Mouse (Mus musculus): Measurements from ENCODE around the gene Rsbn1l.

GRCm38 (mm10) chr5:20938523-20938922, 17.7 kb downstream of the Rsbn1l start:
- TF ChIP-seq CTCF (conservative IDR thresholded peaks at IDR 0.05; ENCODE audit: low read length) (no peak), NANOG (IDR thresholded peaks at IDR 0.05; ENCODE audit: borderline replicate concordance, low read length) (no peak)
